Mouse (Mus musculus) CD4-positive naive resting alpha-beta T cell, adult 57 days (primary cell): ENCODE results near the gene Fam162b. TPM values are rescaled to one million over a fixed set of nuclear protein-coding genes. Genes with fewer than 3 reads are reported as not detected.

Experiments
- total RNA-seq: library from RNA; stranded (reverse); gene quantifications from one replicate; pipeline ENCODE4 v1.2.4, GENCODE M21; 2023

The Fam162b gene
- not detected for total RNA-seq

DNA sequence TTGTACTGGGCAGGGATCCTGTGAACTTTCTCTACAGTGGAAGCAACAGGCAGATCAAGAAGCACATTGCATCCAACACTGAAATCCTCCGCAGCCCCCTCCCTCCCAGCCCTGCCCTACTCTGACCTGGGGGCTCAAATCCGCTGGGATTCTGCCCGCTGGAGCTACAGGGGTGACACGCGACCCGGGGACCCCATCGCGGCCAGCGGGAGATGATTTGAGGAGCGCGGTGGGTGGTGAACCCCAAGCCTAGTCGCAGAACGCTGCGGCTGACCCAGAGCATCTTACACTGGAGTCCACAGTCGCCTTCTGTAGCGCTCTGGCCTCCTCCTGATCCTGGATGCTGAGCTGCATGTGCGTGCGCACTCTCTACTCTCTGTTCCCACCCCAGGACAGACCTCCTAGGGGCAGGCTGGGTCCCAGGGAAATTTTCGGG lies at the start of gene Fam162b:
Gene Fam162b (minus strand): TSS at position 379 of the 436 bp plus-strand sequence.

DNA sequence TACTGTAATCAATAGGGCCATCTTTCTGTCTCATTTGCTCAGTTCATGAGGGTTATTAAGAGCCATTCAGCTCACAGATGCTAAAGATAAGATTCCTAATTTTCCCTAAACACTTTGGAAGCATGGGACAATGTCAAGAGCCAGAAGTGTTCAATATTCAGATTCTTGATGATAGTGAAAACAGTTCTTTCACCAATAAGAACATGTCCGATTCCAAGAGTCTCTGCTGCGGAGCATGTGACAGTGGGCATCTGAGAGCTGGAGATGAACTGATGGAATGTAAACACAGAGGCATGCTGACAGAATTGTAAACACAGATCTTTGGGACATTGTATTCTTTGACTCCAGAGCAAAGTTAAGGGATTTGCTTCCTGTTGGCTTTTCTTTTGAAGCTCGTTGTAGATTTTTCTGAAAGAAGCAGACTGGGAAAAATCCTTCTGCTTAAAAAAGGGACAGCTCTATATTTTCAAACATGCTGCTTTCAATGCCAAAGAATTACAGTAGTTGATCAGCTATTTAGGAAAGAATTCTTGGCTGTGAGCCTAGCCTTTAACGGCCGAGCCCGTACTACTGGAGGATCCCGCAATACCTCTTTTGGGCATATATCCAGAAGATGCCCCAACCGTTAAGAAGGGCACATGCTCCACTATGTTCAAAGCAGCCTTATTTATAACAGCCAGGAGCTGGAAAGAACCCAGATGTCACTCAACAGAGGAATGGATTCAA lies 41.3 kb upstream of the Fam162b start, which contains the start of gene Gprc6a:
Gene Gprc6a (minus strand): TSS at position 51 of the 726 bp plus-strand sequence.

Other genes with a start within 250 kb of the Fam162b start
- gene Gm49339, start 109.9 kb downstream of the Fam162b start, total RNA-seq = 0.33 TPM
- 6.7 TPM for gene Lilr4b, start 109.9 kb downstream of the Fam162b start, total RNA-seq
- 6.0 TPM for gene Lilrb4a, start 99.6 kb downstream of the Fam162b start, total RNA-seq
- gene Gprc6a, start 40.9 kb upstream of the Fam162b start, total RNA-seq = not detected
- gene Rfx6, start 87.2 kb upstream of the Fam162b start, total RNA-seq = not detected